Mouse (Mus musculus) limb, embryonic 13.5 days (tissue): ENCODE results near the gene Gzmg. TPM values are rescaled to one million over a fixed set of nuclear protein-coding genes. Genes with fewer than 3 reads are reported as not detected.
"Not testable (repeated sequence)": the region's sequence is repeated elsewhere in the genome, so short reads cannot be mapped to it uniquely, and the experiment has no call there.

Experiments used
- ATAC-seq: fragments of 200-750 bp; cut with Nextera tagmentation; 2 replicates; pipeline ENCODE4 v1.8.0; 2017; ENCODE audit warnings: low read depth, moderate number of reproducible peaks, moderate TSS enrichment; ENCODE audit not compliant: low FRiP score
- H3K27ac ChIP-seq: fragments of 300-500 bp; sonication (generic); 2 replicates; pipeline ENCODE4 v1.5.1; 2015; ENCODE audit warnings: inconsistent platforms, mild to moderate bottlenecking, moderate library complexity
- H3K27me3 ChIP-seq: fragments of 300-500 bp; sonication (generic); 2 replicates; pipeline ENCODE4 v1.6.1; 2015; ENCODE audit warnings: mild to moderate bottlenecking, inconsistent platforms
- H3K36me3 ChIP-seq: fragments of 300-500 bp; sonication (generic); 2 replicates; pipeline ENCODE4 v1.6.1; 2015; ENCODE audit warnings: inconsistent platforms, mild to moderate bottlenecking, moderate library complexity
- H3K4me1 ChIP-seq: fragments of 300-500 bp; sonication (generic); 2 replicates; pipeline ENCODE4 v1.6.1; 2015; ENCODE audit warnings: inconsistent platforms
- H3K4me2 ChIP-seq: fragments of 300-500 bp; sonication (generic); replicated peaks from 2 replicates; pipeline ENCODE4 v1.6.1; 2015; ENCODE audit warnings: inconsistent platforms, mild to moderate bottlenecking, moderate library complexity
- H3K4me3 ChIP-seq: fragments of 300-500 bp; sonication (generic); 2 replicates; pipeline ENCODE4 v1.5.1; 2015; ENCODE audit warnings: moderate library complexity, mild to moderate bottlenecking, inconsistent platforms
- H3K9ac ChIP-seq: fragments of 300-500 bp; sonication (generic); 2 replicates; pipeline ENCODE4 v1.6.1; 2015; ENCODE audit warnings: mild to moderate bottlenecking, inconsistent platforms
- H3K9me3 ChIP-seq: fragments of 300-500 bp; sonication (generic); 2 replicates; pipeline ENCODE4 v1.6.1; 2016; ENCODE audit warnings: inconsistent platforms
- WGBS: fragments of 180-500 bp; shearing (Covaris S2); methylation state at CpG from one replicate; pipeline ENCODE4 v1.1.7; 2015; 5-methylcytosine and 5-hydroxymethylcytosine counted together
- polyA plus RNA-seq: library from polyadenylated mRNA; unstranded; fragments of >200 nt; fragmentation: Nextera tagmentation; extraction: Ambion mirVana; gene quantifications from 2 replicates; pipeline ENCODE4 v1.2.1, GENCODE M21; 2015

Gzmg gene
- polyA plus RNA-seq, result not detected in 2 replicates

GRCm38 (mm10) chr14:56159479-56159878, at the start of gene Gzmg:
Gzmg (minus strand) TSS chr14:56159579.
- ATAC-seq, result not testable (repeated sequence)

DNA sequence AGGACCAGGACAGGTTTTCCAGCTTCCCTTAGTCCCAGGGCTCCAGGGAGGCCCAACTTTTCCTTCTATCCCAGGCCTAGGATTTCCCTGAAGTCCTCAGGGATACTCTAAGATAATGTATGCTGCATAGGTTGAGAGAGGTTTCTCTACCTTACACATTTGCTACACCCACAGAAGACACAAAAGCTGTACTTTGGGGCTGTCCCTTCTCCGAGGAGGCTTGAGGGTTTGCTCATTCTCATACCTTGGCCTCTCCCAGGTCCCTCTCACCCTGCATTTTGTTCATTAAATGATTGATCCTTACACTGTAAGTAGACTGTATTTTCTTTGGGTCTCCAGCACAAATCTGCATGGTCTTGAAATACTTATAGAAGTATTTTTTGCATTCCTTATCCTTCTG, 46.2 kb upstream of the Gzmg start:
- WGBS, result 89% methylated on average over 1 of the region's 1 CpGs
- Histone ChIP-seq H3K27me3 (no peaks in the 10 kb centered on the region), H3K9me3 (no peaks in the 10 kb centered on the region), H3K27ac (no peak overlapping the region), H3K4me2 (no peak overlapping the region), H3K9ac (no peak overlapping the region), H3K4me3 (no peak overlapping the region), H3K4me1 (no peaks in the 10 kb centered on the region), H3K36me3 (no peaks in the 10 kb centered on the region)
- ATAC-seq, result no peak

More at GRCm38 (mm10) chr14:56159479-56159878, at the start of gene Gzmg:
- H3K4me1 ChIP-seq, H3K4me2 ChIP-seq, H3K9me3 ChIP-seq, H3K27me3 ChIP-seq, H3K36me3 ChIP-seq, H3K4me3 ChIP-seq, H3K9ac ChIP-seq, H3K27ac ChIP-seq: not testable (repeated sequence)
- WGBS, result 85% methylated on average over 2 of the region's 2 CpGs

- H3K4me2 ChIP-seq, ATAC-seq, H3K4me1 ChIP-seq, H3K27me3 ChIP-seq, H3K9ac ChIP-seq, H3K4me3 ChIP-seq, H3K27ac ChIP-seq, H3K36me3 ChIP-seq, H3K9me3 ChIP-seq: not testable (repeated sequence)
- 39% methylated on average over 5 of the region's 5 CpGs for WGBS
Observed at GRCm38 (mm10) chr14:56205021-56205420, 45.6 kb upstream of the Gzmg start.

- no peak overlapping the region for H3K4me3 ChIP-seq
- H3K36me3 ChIP-seq, result no peaks in the 10 kb centered on the region
- 8% methylated on average over 2 of the region's 2 CpGs for WGBS
- no peaks in the 10 kb centered on the region for H3K4me1 ChIP-seq
- no peak overlapping the region for H3K27ac ChIP-seq
- H3K4me2 ChIP-seq, result no peak overlapping the region
- no peaks in the 10 kb centered on the region for H3K27me3 ChIP-seq
- H3K9ac ChIP-seq, result no peak overlapping the region
- H3K9me3 ChIP-seq, result no peaks in the 10 kb centered on the region
- no peak for ATAC-seq
Observed at GRCm38 (mm10) chr14:56203975-56204374, 44.6 kb upstream of the Gzmg start.

GRCm38 (mm10) chr14:56186946-56187345, 27.6 kb upstream of the Gzmg start:
- Histone ChIP-seq H3K9ac (no peak overlapping the region), H3K4me3 (no peak overlapping the region), H3K4me2 (no peak overlapping the region), H3K27ac (no peak overlapping the region), H3K4me1 (no peaks in the 10 kb centered on the region), H3K27me3 (no peaks in the 10 kb centered on the region), H3K36me3 (no peaks in the 10 kb centered on the region), H3K9me3 (no peaks in the 10 kb centered on the region)
- 60% methylated on average over 6 of the region's 6 CpGs for WGBS
- no peak for ATAC-seq

DNA sequence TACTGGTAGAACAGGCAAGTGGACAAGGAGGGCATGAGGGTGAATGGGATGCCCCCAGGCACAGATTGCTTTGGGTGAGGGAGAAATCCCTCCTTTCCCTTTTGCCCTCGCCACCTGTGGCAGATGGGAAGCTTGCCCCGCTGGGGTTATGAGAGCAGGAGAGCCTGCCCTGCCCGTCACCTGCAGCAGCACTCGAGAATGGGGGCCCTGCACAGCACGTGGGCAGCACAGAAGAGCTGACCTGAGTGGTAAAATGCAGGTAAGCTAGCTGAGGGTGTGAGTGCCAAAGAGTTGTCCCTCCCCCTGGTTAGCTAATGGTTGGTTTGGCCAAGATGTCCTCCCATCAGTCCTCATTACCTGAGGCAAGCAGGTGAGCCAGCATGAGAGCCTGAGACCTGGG, 27.1 kb upstream of the Gzmg start:
- 75% methylated on average over 5 of the region's 5 CpGs for WGBS
- ATAC-seq, result no peak
- no peaks in the 10 kb centered on the region for H3K4me1 ChIP-seq
- no peaks in the 10 kb centered on the region for H3K9me3 ChIP-seq
- H3K4me3 ChIP-seq, result no peak overlapping the region
- H3K36me3 ChIP-seq, result no peaks in the 10 kb centered on the region
- no peak overlapping the region for H3K4me2 ChIP-seq
- H3K27ac ChIP-seq, result no peak overlapping the region
- H3K9ac ChIP-seq, result no peak overlapping the region
- H3K27me3 ChIP-seq, result no peaks in the 10 kb centered on the region

GRCm38 (mm10) chr14:56177651-56178050, 18.3 kb upstream of the Gzmg start:
- not testable (repeated sequence) for H3K27me3 ChIP-seq, ATAC-seq

DNA sequence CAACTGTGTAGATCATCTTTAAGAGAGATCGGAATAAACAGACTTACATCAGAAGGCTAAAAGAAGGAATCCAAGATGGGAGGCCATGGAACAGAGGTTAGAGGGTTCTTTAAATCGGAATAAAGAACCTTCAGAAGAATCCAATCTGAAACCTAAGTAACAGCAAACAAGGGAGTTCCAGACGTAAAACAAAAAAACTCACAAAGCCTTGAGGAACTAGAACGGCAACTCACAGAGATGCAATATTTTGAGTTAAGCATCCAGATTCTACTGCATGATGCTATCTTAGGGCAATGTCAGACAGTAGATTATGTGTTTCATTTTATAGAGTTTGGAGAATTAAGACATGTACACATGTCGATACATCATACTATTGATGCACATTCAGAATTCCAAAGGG, 15.1 kb upstream of the Gzmg start, which contains the start of gene Gzmn:
TSS of gene Gzmn (minus strand) at position 101 of the 400 bp plus-strand sequence.
- Histone ChIP-seq H3K9me3 (no peaks in the 10 kb centered on the region), H3K36me3 (no peaks in the 10 kb centered on the region), H3K27me3 (no peaks in the 10 kb centered on the region), H3K4me3 (no peak within 1 kb of the TSS), H3K4me1 (no peaks in the 10 kb centered on the region), H3K27ac (no peak within 1 kb of the TSS), H3K4me2 (no peak within 1 kb of the TSS), H3K9ac (no peak within 1 kb of the TSS)
- ATAC-seq, result no peak
- WGBS, result 90% methylated on average over 5 of the region's 5 CpGs

More at GRCm38 (mm10) chr14:56177651-56178050, 18.3 kb upstream of the Gzmg start:
- not testable (repeated sequence) for H3K9me3 ChIP-seq, H3K36me3 ChIP-seq, H3K9ac ChIP-seq, H3K4me1 ChIP-seq, H3K4me2 ChIP-seq, H3K4me3 ChIP-seq, H3K27ac ChIP-seq
- WGBS, result 22% methylated on average over 8 of the region's 8 CpGs

DNA sequence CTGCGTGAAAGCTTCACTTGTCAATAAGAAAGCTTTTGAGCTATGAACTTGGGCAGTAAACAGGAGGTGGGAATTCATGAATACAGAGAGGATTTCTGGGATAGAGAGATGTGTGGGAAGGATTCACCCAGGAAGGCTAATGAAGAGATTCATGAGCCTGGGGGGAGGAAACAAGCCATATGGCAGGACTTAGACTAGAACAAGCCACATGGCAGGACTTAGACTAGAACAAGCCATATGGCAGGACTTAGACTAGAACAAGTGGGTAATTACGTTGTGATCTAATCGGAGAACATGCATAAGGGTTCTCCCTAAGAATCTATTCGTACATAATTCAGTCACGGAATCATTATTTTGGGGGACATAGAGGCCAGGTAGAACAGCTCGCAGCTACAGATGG, 14.0 kb upstream of the Gzmg start:
- Histone ChIP-seq H3K4me1 (no peaks in the 10 kb centered on the region), H3K4me3 (no peak overlapping the region), H3K27me3 (no peaks in the 10 kb centered on the region), H3K9ac (no peak overlapping the region), H3K27ac (no peak overlapping the region), H3K9me3 (no peaks in the 10 kb centered on the region), H3K36me3 (no peaks in the 10 kb centered on the region), H3K4me2 (no peak overlapping the region)
- no peak for ATAC-seq
- 91% methylated on average over 6 of the region's 6 CpGs for WGBS

DNA sequence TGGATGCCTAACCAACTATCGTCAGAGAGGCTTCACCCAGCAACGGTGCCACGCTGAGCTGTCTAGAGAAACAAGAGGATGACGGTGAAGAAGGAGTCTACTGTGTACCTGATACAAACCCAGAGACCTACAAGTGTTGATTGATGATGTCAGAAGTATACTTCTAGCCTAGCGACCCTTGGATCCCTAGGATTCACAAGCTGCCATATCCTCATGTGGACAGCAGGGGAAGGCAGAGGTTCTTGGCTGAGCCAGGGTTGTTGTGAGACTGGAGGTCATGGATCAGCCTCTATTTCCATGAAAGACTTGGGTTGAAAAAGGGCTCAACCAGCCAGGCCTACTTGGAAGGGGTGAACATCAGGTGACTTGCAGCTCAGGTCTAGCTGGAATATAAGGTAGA, 13.4 kb upstream of the Gzmg start:
- H3K36me3 ChIP-seq, result no peaks in the 10 kb centered on the region
- no peak overlapping the region for H3K27ac ChIP-seq
- no peak overlapping the region for H3K4me2 ChIP-seq
- no peaks in the 10 kb centered on the region for H3K9me3 ChIP-seq
- no peak overlapping the region for H3K9ac ChIP-seq
- no peak for ATAC-seq
- no peak overlapping the region for H3K4me3 ChIP-seq
- WGBS, result 89% methylated on average over 5 of the region's 5 CpGs
- H3K27me3 ChIP-seq, result no peaks in the 10 kb centered on the region
- H3K4me1 ChIP-seq, result no peaks in the 10 kb centered on the region

- ATAC-seq, result no peak
- no peaks in the 10 kb centered on the region for H3K27me3 ChIP-seq
- no peaks in the 10 kb centered on the region for H3K36me3 ChIP-seq
- WGBS, result 85% methylated on average over 6 of the region's 6 CpGs
- H3K4me3 ChIP-seq, result no peak overlapping the region
- H3K9me3 ChIP-seq, result no peaks in the 10 kb centered on the region
- no peak overlapping the region for H3K27ac ChIP-seq
- no peak overlapping the region for H3K9ac ChIP-seq
- no peaks in the 10 kb centered on the region for H3K4me1 ChIP-seq
- no peak overlapping the region for H3K4me2 ChIP-seq
Observed at GRCm38 (mm10) chr14:56168009-56168408, 8.6 kb upstream of the Gzmg start.

DNA sequence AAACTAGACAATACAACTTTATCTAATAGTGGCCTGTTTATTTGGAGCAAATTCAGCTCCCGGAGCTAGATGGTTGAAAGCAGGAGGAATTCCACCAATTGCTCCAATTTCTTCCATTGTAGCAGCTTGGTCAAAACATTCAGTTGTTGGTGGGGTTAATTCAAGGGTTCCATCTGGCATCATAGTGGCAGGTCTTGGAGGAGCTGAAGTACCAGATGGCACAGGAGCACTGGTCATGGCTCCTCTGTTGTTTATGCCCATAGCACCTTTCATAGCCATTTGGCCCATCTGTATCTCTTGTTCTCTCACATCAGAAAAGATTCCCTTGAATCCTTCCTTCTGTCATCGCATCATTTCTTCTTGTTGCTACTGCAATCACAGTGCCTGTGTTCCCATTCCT, 2.7 kb upstream of the Gzmg start:
- H3K27me3 ChIP-seq, result no peaks in the 10 kb centered on the region
- H3K9me3 ChIP-seq, result no peaks in the 10 kb centered on the region
- no peak for ATAC-seq
- WGBS, result 88% methylated on average over 2 of the region's 2 CpGs
- H3K9ac ChIP-seq, result no peak overlapping the region
- no peaks in the 10 kb centered on the region for H3K4me1 ChIP-seq
- no peaks in the 10 kb centered on the region for H3K36me3 ChIP-seq
- H3K4me2 ChIP-seq, result no peak overlapping the region
- H3K4me3 ChIP-seq, result no peak overlapping the region
- H3K27ac ChIP-seq, result no peak overlapping the region

GRCm38 (mm10) chr14:56155340-56155739, 4.0 kb downstream of the Gzmg start:
- Histone ChIP-seq H3K9ac (no peak overlapping the region), H3K9me3 (no peaks in the 10 kb centered on the region), H3K27me3 (no peaks in the 10 kb centered on the region), H3K4me2 (no peak overlapping the region), H3K4me3 (no peak overlapping the region), H3K27ac (no peak overlapping the region), H3K36me3 (no peaks in the 10 kb centered on the region), H3K4me1 (no peaks in the 10 kb centered on the region)
- 63% methylated on average over 2 of the region's 2 CpGs for WGBS
- ATAC-seq, result no peak
